Mouse (Mus musculus) forebrain, embryonic 14.5 days (tissue): Measurements from ENCODE around the gene Ptpn3. TPM values are rescaled to one million over a fixed set of nuclear protein-coding genes. Genes with fewer than 3 reads are reported as not detected.

Experiments
- ATAC-seq: fragments of 200-750 bp; cut with Nextera tagmentation; 2 replicates; pipeline ENCODE4 v1.8.0; 2017; ENCODE audit warnings: mild to moderate bottlenecking, moderate library complexity
- DNase-seq: peaks from one replicate; pipeline ENCODE4 v3.0.0-alpha.2; 2015; ENCODE audit warnings: low spot score
- H3K27ac ChIP-seq: fragments of 300-500 bp; sonication (generic); 2 replicates; pipeline ENCODE4 v1.5.1; 2014; ENCODE audit warnings: low read depth, mild to moderate bottlenecking, control low read depth, low read length, moderate library complexity
- H3K27me3 ChIP-seq: fragments of 300-500 bp; sonication (generic); replicated peaks from 2 replicates; pipeline ENCODE4 v1.6.1; 2014; ENCODE audit warnings: low read length, control low read depth, mixed read lengths; ENCODE audit not compliant: control insufficient read depth, insufficient read depth
- H3K36me3 ChIP-seq: fragments of 300-500 bp; sonication (generic); 2 replicates; pipeline ENCODE4 v1.6.1; 2014; ENCODE audit warnings: low read length, control low read depth; ENCODE audit not compliant: control insufficient read depth, insufficient read depth
- H3K4me1 ChIP-seq: fragments of 300-500 bp; sonication (generic); 2 replicates; pipeline ENCODE4 v1.6.1; 2014; ENCODE audit warnings: antibody characterized with exemption, low read length, control low read depth; ENCODE audit not compliant: control insufficient read depth, insufficient read depth
- H3K4me2 ChIP-seq: fragments of 300-500 bp; sonication (generic); 2 replicates; pipeline ENCODE4 v1.6.1; 2014; ENCODE audit warnings: mild to moderate bottlenecking, control low read depth, low read length
- H3K4me3 ChIP-seq: fragments of 300-500 bp; sonication (generic); 2 replicates; pipeline ENCODE4 v1.5.1; 2014; ENCODE audit warnings: low read depth, low read length, control low read depth
- H3K9ac ChIP-seq: fragments of 300-500 bp; sonication (generic); 2 replicates; pipeline ENCODE4 v1.6.1; 2014; ENCODE audit warnings: mild to moderate bottlenecking, low read length, control low read depth, moderate library complexity
- H3K9me3 ChIP-seq: fragments of 300-500 bp; sonication (generic); replicated peaks from 2 replicates; pipeline ENCODE4 v1.6.1; 2016; ENCODE audit warnings: low read length, control low read depth, mixed read lengths; ENCODE audit not compliant: control insufficient read depth
- WGBS: fragments of 180-500 bp; shearing (Covaris S2); extraction: QIAGEN DNeasy Blood & Tissue Kit; methylation state at CpG from one replicate; pipeline ENCODE4 v1.1.7; 2014; 5-methylcytosine and 5-hydroxymethylcytosine counted together
- polyA plus RNA-seq: library from polyadenylated mRNA; unstranded; fragments of >200 nt; fragmentation: Nextera tagmentation; extraction: Ambion mirVana; gene quantifications from 2 replicates; pipeline ENCODE4 v1.2.1, GENCODE M21; 2014

The Ptpn3 gene
- polyA plus RNA-seq, 1 experiment from 2014 or later = 0.58 TPM

DNA sequence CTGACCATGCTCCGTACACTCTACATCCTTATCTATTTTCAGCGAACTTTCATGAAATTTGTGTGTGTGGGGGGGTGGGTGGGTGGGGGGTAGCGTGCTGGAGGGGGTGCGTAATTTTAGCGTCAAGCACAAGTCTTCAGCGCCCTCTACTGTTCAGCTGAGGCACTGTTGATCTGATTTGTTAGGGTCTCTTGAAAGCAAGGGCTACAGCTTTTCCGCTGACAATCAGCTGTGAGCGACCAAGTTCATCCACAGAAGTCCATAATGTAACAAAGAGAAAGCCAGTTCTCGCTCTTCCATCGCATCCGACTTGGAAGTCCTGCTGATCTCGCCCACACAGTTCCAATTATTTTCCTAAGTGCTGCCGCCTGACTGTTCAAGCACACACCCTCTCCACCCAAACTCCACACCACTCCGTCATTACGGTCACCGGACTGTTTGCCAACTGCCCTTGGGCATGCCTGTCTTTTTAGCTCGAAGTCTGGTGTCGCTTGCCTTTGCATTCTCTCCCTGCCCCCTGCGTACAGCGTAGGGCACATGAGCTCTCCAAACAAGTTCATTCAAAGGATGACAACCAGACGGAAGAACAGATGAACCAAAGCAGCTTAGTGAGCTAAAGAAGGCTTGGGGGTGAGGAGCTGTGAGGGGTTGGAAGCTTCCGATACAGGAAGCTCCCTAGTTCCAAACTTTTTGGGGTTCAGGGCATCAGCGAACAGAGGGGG is 19.1 kb upstream of the Ptpn3 start:
- no peak overlapping the region for H3K27ac ChIP-seq
- 0 out of 2 replicates have a peak, but pooled peaks have one; percentile 26 for ATAC-seq
- whole genome bisulfite sequencing = 42% methylated on average over 23 of the region's 23 CpGs
- no peaks in the 10 kb centered on the region for H3K9me3 ChIP-seq
- H3K4me3 ChIP-seq = no peak overlapping the region
- no peak overlapping the region for H3K4me2 ChIP-seq
- H3K9ac ChIP-seq = no peak overlapping the region
- no peaks in the 10 kb centered on the region for H3K4me1 ChIP-seq
- H3K27me3 ChIP-seq = no peaks in the 10 kb centered on the region
- H3K36me3 ChIP-seq = no peaks in the 10 kb centered on the region
- DNase-seq = peak; percentile 68

DNA sequence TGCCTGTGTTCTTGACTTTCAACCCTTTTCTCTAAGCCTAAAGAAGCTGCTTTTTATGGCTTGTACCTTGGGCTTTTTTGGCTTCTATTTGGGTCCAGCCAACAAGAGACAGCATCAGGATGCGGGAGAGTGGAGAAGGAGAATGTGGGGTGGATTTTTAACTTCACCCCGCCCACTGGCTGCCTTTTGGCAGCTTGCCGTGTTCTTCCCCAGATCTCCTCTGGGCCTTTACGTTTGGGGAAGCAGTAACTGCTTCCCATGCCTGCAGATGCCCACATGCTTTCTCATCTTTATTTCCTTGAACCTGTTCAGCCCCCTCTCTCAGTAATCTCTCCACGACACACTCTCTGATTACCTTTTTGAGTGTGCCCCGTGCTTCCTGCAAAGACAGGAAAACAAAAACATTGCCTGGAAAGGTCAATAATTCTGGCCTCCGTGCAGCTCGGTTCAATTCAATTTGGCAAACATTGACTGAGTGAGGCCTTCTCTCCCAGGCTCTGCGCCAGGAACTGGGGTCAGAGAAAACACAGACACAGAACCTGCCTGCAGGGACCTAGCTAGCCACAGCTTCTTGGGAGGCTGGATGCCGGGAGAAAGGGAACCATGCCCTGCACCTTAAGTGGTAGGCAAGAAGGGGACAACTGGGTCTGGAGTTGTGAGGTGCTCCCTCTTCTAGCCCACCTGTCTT is 17.0 kb upstream of the Ptpn3 start:
- Histone ChIP-seq H3K27me3 (no peaks in the 10 kb centered on the region), H3K9me3 (no peaks in the 10 kb centered on the region), H3K4me3 (no peak overlapping the region), H3K4me2 (no peak overlapping the region), H3K27ac (no peak overlapping the region), H3K4me1 (no peaks in the 10 kb centered on the region), H3K9ac (no peak overlapping the region), H3K36me3 (no peaks in the 10 kb centered on the region)
- ATAC-seq = no peak
- peak; percentile 36 for DNase-seq
- 42% methylated on average over 10 of the region's 10 CpGs for WGBS

DNA sequence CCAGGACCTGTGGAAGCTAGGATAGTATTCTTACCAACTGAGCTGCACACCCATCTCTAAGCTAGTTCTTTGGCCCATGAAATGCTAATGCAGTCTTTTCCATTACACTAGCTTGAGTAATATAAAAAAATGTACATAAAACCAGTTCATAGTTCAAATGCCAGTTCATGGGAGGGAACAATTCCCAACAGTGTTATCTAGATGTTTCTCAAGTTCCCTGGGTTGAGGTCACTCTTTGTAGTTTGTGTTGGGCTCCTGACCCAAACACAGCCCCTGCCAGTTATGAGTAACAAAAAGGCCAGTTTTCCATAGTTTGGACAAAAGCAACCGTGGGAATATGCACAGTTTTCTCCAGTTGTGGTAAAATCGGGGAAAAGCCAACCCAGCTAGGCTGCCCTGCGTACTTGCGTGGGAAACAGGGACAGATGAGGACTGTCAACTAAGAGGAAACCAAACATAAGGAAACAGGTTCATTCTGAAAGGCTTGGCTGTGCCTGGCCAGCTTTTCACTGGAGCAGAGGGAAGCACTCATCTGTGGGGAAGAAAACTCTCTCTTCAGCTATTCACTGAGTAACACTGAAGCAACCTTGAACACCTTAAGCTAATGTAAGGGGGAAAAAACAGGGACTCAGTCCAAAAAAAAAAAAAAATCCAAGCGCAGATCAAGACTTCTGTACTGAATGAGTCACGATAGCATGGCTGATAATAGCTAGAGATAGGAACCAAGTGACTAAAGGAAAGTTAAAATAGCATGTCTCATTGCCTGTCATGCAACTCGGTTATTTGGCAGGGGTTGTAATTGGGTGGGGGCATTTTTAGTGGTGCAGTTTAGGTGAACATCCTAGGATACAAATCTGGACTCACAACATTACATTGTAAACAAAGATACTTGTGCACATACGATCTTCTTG is 10.9 kb upstream of the Ptpn3 start:
- Histone ChIP-seq H3K4me2 (no peak overlapping the region), H3K9ac (no peak overlapping the region), H3K4me3 (no peak overlapping the region), H3K4me1 (no peaks in the 10 kb centered on the region), H3K27ac (no peak overlapping the region), H3K36me3 (no peaks in the 10 kb centered on the region), H3K27me3 (no peaks in the 10 kb centered on the region), H3K9me3 (no peaks in the 10 kb centered on the region)
- ATAC-seq (no peak), DNase-seq (no peak)
- 86% methylated on average over 8 of the region's 8 CpGs for WGBS

DNA sequence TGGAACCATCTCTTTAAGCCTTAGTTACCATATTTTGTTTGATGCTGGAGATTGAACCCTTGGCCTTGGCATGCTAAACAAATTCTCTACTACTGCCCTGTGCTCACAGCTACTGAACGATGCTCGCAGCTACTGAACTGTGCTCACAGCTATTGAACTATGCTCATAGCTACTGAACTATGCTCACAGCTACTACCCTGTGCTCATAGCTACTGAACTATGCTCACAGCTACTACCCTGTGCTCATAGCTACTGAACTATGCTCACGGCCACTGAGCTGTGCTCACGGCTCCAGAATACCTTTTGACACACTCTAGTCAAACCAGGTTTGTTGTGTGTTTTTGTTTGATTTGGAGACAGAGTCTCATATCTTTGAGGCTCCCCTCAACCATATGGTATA is 10.1 kb upstream of the Ptpn3 start:
- WGBS = 92% methylated on average over 4 of the region's 4 CpGs

DNA sequence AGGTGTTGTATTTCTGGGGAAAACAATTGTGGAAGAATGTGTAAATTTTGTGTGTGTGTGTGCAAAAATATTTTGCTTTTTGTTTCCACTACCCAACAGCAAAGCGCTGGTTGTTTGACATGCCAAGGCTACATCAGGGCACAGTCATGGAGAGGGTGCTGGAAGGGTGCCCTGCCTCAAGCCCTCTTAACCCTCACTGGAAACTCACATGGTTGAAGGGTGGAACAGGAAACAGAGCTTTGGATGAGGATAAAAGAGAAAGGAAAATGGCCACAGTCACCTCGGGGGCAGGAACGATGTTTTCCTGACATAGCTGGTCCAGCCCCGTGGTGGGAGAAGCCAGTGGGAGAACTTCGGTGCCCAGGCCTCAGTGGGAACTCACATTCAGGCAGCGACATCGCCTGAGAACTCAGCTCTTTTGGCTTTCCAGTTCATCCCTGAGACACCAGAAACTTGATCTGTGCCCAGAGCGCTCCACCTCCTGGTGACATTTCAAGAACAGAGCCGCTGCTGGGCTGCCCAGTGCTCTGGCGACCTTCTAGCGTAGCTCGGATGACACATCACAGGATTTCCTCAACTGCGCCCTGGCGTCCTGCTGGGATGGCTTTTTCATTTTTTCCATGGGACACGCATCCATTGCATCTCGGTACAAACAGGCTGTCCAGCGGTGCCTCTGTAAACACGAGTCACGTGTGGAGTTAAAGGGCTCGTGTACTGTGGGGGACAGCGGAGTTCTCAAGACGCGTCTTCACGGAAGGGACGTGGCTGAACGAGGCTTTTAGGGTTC is 6.8 kb upstream of the Ptpn3 start:
- Histone ChIP-seq H3K4me2 (no peak overlapping the region), H3K36me3 (no peaks in the 10 kb centered on the region), H3K9ac (no peak overlapping the region), H3K4me3 (no peak overlapping the region), H3K27ac (no peak overlapping the region), H3K4me1 (no peaks in the 10 kb centered on the region), H3K9me3 (no peaks in the 10 kb centered on the region), H3K27me3 (no peaks in the 10 kb centered on the region)
- DNase-seq (no peak), ATAC-seq (no peak)
- 60% methylated on average over 26 of the region's 26 CpGs for WGBS

More for the DNA sequence above, 10.1 kb upstream of the Ptpn3 start:
- Histone ChIP-seq H3K9ac (no peak overlapping the region), H3K36me3 (no peaks in the 10 kb centered on the region), H3K27ac (no peak overlapping the region), H3K4me3 (no peak overlapping the region), H3K4me1 (no peaks in the 10 kb centered on the region), H3K4me2 (no peak overlapping the region), H3K9me3 (no peaks in the 10 kb centered on the region), H3K27me3 (no peaks in the 10 kb centered on the region)
- DNase-seq (no peak), ATAC-seq (no peak)

DNA sequence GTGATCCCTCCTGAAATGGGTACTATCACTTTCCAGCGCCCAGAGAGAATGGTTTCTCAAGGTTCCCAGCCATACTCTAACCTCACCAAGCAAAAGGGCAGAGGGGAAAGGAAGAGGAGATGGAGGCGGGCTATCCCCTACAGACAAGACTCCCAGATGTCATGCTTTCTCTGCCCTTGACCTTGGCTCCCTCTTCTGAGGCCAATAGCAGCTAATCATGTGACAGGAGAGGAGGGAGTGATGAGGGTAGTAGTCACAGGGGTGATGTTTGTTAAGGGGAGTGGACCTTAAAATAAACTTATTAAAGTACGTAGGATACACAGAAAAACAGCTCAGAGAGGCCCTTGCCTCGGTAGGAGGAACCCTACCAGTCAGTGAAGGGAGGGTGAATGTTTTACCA is 6.1 kb upstream of the Ptpn3 start:
- no peaks in the 10 kb centered on the region for H3K9me3 ChIP-seq
- H3K4me2 ChIP-seq = no peak overlapping the region
- H3K36me3 ChIP-seq = no peaks in the 10 kb centered on the region
- H3K27ac ChIP-seq = no peak overlapping the region
- ATAC-seq (no peak), DNase-seq (no peak)
- H3K4me1 ChIP-seq = no peaks in the 10 kb centered on the region
- H3K4me3 ChIP-seq = no peak overlapping the region
- WGBS = 81% methylated on average over 4 of the region's 4 CpGs
- H3K9ac ChIP-seq = no peak overlapping the region
- H3K27me3 ChIP-seq = no peaks in the 10 kb centered on the region

DNA sequence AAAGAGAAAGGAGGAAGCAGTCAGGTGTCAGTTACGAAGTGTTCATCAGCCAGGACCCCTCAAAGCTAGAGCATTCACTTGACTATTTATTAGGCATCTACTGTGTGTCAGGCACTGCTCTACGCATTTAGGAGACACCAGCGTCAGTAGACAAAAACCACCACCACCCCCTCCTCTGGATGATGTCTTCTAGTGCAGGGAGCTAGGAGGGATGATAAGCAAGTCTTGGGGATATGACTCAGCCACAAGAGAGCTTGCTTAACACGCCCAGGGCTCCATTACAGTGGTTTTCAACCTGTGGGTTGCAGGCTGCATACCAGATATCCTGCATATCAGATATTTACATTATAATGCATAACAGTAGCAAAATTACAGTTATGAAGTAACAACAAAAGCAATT is 4.6 kb upstream of the Ptpn3 start:
- H3K4me2 ChIP-seq = no peak overlapping the region
- no peaks in the 10 kb centered on the region for H3K9me3 ChIP-seq
- H3K4me3 ChIP-seq = no peak overlapping the region
- no peaks in the 10 kb centered on the region for H3K4me1 ChIP-seq
- H3K27me3 ChIP-seq = no peaks in the 10 kb centered on the region
- 85% methylated on average over 4 of the region's 4 CpGs for WGBS
- H3K9ac ChIP-seq = no peak overlapping the region
- DNase-seq (no peak), ATAC-seq (no peak)
- no peak overlapping the region for H3K27ac ChIP-seq
- H3K36me3 ChIP-seq = no peaks in the 10 kb centered on the region

DNA sequence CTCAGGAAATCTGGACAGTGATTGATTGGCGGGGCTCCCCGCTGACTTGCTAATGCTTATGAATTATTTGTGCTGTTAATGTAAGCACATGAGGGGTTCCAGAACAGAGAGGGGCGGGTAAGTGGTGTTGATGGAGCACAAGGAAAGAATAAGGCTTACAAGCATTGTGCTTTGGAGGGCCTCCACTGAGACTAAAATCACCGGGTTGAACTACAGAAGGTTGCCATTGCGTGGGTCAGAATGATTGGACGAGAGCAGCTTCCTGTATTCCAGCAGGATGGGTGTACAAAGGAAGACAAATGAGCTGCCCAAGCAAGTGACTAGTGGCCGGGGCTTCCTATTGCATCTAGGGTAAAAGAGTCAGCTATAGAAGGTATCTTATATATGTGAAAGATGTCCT is 4.0 kb upstream of the Ptpn3 start:
- no peaks in the 10 kb centered on the region for H3K36me3 ChIP-seq
- H3K27me3 ChIP-seq = no peaks in the 10 kb centered on the region
- no peak overlapping the region for H3K4me3 ChIP-seq
- peaks cover 4% of the 10 kb centered on the region; the same call in 1 of the 2 replicates for H3K4me1 ChIP-seq
- no peak for ATAC-seq
- WGBS = 73% methylated on average over 7 of the region's 7 CpGs
- H3K27ac ChIP-seq = no peak overlapping the region
- peak; percentile 13 for DNase-seq
- no peak overlapping the region for H3K4me2 ChIP-seq
- H3K9ac ChIP-seq = no peak overlapping the region
- no peaks in the 10 kb centered on the region for H3K9me3 ChIP-seq
